Mouse (Mus musculus): ENCODE data around the gene Ergic2. TPM values are rescaled to one million over a fixed set of nuclear protein-coding genes. Genes with fewer than 3 reads are reported as not detected.

The Ergic2 gene
- polyA plus RNA-seq, 1 experiment from 2014 or later, result 223 TPM

Other genes with a start within 250 kb of the Ergic2 start
- 4.9 and 5.4 TPM in 2 replicates for gene Far2, start 165.1 kb downstream of the Ergic2 start, polyA plus RNA-seq (2016; fragmentation: Nextera tagmentation; extraction: Ambion mirVana)
- gene Tmtc1, start 232.0 kb upstream of the Ergic2 start, polyA plus RNA-seq (2016; fragmentation: Nextera tagmentation; extraction: Ambion mirVana), result 2.1 and 2.3 TPM in 2 replicates